In genomic region chr9:119031772-119032171, GRCm38 (mm10) we compare ENCODE assay signal across 8 mouse cellular contexts. TPM values are rescaled to one million over a fixed set of nuclear protein-coding genes. Genes with fewer than 3 reads are reported as not detected.
A peak's percentile ranks its signal among the peaks of the same experiment; 100 is the strongest.
DNase-seq lines count a peak whose midpoint lies in the region; ATAC-seq lines count a peak whose summit lies in the region.

No protein-coding gene starts in this region.

- H3K36me3 ChIP-seq in forebrain, embryonic 12.5 days (replicated peaks) = no peaks in the 10 kb centered on the region
- 0 out of 2 replicates have a peak, but pooled peaks cover 2% of the 10 kb centered on the region for H3K36me3 ChIP-seq in forebrain, embryonic 15.5 days
- no peaks in the 10 kb centered on the region; the same call in 1 of the 2 replicates for H3K36me3 ChIP-seq in heart, embryonic 11.5 days (ENCODE audit: control insufficient read depth, insufficient read depth, low read length)
- peaks cover 62% of the 10 kb centered on the region for H3K36me3 ChIP-seq in limb, embryonic 13.5 days

- peak overlapping the region; percentile 68; the same call in 1 of the 2 replicates for H3K27ac ChIP-seq in forebrain, embryonic 12.5 days
- no peak overlapping the region for H3K27ac ChIP-seq in forebrain, embryonic 15.5 days (replicated peaks)
- 0 out of 2 replicates have a peak overlapping the region, but pooled peaks have one; percentile 7 for H3K27ac ChIP-seq in heart, embryonic 11.5 days (ENCODE audit: low read depth, low read length)
- peak overlapping the region; percentile 90 for H3K27ac ChIP-seq in limb, embryonic 13.5 days

- H3K27me3 ChIP-seq in forebrain, embryonic 12.5 days = no peaks in the 10 kb centered on the region; the same call in 1 of the 2 replicates
- H3K27me3 ChIP-seq in forebrain, embryonic 15.5 days = no peaks in the 10 kb centered on the region
- H3K27me3 ChIP-seq in heart, embryonic 11.5 days (ENCODE audit: control insufficient read depth, insufficient read depth, low read length) = no peaks in the 10 kb centered on the region
- no peaks in the 10 kb centered on the region for H3K27me3 ChIP-seq in limb, embryonic 13.5 days

- peaks cover 42% of the 10 kb centered on the region for H3K4me1 ChIP-seq in forebrain, embryonic 12.5 days
- peaks cover 47% of the 10 kb centered on the region for H3K4me1 ChIP-seq in forebrain, embryonic 15.5 days
- peaks cover 20% of the 10 kb centered on the region for H3K4me1 ChIP-seq in heart, embryonic 11.5 days (ENCODE audit: control insufficient read depth, insufficient read depth, low read length)
- H3K4me1 ChIP-seq in limb, embryonic 13.5 days = peaks cover 58% of the 10 kb centered on the region

- DNase-seq in adrenal gland, postnatal 25 days = peak; percentile 39
- no peak for DNase-seq in cerebellum, postnatal 25 days
- DNase-seq in left cerebral cortex, adult 9 months (ENCODE audit: low spot score in 2 of 2) = no peak
- DNase-seq in Muller cell, postnatal 12 days (ENCODE audit: inconsistent ontology term) = no peak

- H3K4me3 ChIP-seq in forebrain, embryonic 12.5 days (replicated peaks) = no peak overlapping the region
- H3K4me3 ChIP-seq in forebrain, embryonic 15.5 days = no peak overlapping the region
- no peak overlapping the region for H3K4me3 ChIP-seq in heart, embryonic 11.5 days (ENCODE audit: low read depth, low read length)
- H3K4me3 ChIP-seq in limb, embryonic 13.5 days = no peak overlapping the region

- no peak overlapping the region for H3K4me2 ChIP-seq in forebrain, embryonic 12.5 days
- H3K4me2 ChIP-seq in forebrain, embryonic 15.5 days (replicated peaks) = no peak overlapping the region
- no peak overlapping the region for H3K4me2 ChIP-seq in heart, embryonic 11.5 days
- peak overlapping the region; percentile 28 for H3K4me2 ChIP-seq in limb, embryonic 13.5 days (replicated peaks)

- H3K9ac ChIP-seq in forebrain, embryonic 12.5 days = no peak overlapping the region
- H3K9ac ChIP-seq in forebrain, embryonic 15.5 days (replicated peaks) = no peak overlapping the region
- H3K9ac ChIP-seq in heart, embryonic 11.5 days (ENCODE audit: low read depth, low read length) = 0 out of 2 replicates have a peak overlapping the region, but pooled peaks have one; percentile 7
- H3K9ac ChIP-seq in limb, embryonic 13.5 days = peak overlapping the region; percentile 50

- H3K9me3 ChIP-seq in forebrain, embryonic 12.5 days = no peaks in the 10 kb centered on the region
- H3K9me3 ChIP-seq in forebrain, embryonic 15.5 days = no peaks in the 10 kb centered on the region
- H3K9me3 ChIP-seq in heart, embryonic 11.5 days (replicated peaks; ENCODE audit: control insufficient read depth, low read length) = no peaks in the 10 kb centered on the region
- H3K9me3 ChIP-seq in limb, embryonic 13.5 days = no peaks in the 10 kb centered on the region

- no peak for ATAC-seq in forebrain, embryonic 12.5 days (ENCODE audit: low FRiP score)
- no peak for ATAC-seq in forebrain, embryonic 15.5 days (replicated peaks)
- ATAC-seq in heart, embryonic 11.5 days (replicated peaks; ENCODE audit: insufficient number of reproducible peaks, low FRiP score, low TSS enrichment) = no peak
- 0 out of 2 replicates have a peak, but pooled peaks have one; percentile 14 for ATAC-seq in limb, embryonic 13.5 days (ENCODE audit: low FRiP score, low read depth)

- WGBS in forebrain, embryonic 12.5 days = 85% methylated on average over 14 of the region's 14 CpGs
- WGBS in forebrain, embryonic 15.5 days = 83% methylated on average over 14 of the region's 14 CpGs
- 76% methylated on average over 14 of the region's 14 CpGs for WGBS in heart, embryonic 11.5 days (ENCODE audit: insufficient replicate concordance)
- 55% methylated on average over 14 of the region's 14 CpGs for WGBS in limb, embryonic 13.5 days

RNA-seq across cellular contexts. Expression of gene Vill, which starts 20.8 kb away (rescaled TPM):
- polyA plus RNA-seq in forebrain, embryonic 12.5 days (2016; fragmentation: Nextera tagmentation; extraction: Ambion mirVana) = 6.8 and 6.9 TPM in 2 replicates
- polyA plus RNA-seq in forebrain, embryonic 15.5 days (2015; fragmentation: Nextera tagmentation; extraction: Ambion mirVana) = 2.1 and 2.7 TPM in 2 replicates
- total RNA-seq in adrenal gland, postnatal 25 days (2021) = 0.43 and 1.7 TPM in 2 replicates
- 12.3 and 13.5 TPM in 2 replicates for polyA plus RNA-seq in heart, embryonic 11.5 days (2014; fragmentation: Nextera tagmentation; extraction: Ambion mirVana)
- 31.6 and 35.2 TPM in 2 replicates for polyA plus RNA-seq in limb, embryonic 13.5 days (2015; fragmentation: Nextera tagmentation; extraction: Ambion mirVana)

Comparison
In these comparisons a context has a peak if more than half of its experiments do, and no peak if none do; other contexts are left out.
1. H3K9ac ChIP-seq: peak in heart, embryonic 11.5 days (single experiment) and limb, embryonic 13.5 days (single experiment); none in forebrain, embryonic 12.5 days (single experiment) and forebrain, embryonic 15.5 days (single experiment).